Mouse (Mus musculus) hindbrain, embryonic 11.5 days (tissue): ENCODE measurements at regions not wholly inside any gene's neighbourhood (a gene's known extent, or its start where the extent isn't known, plus 50 kb on each side); places are given as distances from the start of the nearest gene placed in this dataset.

Source experiments
- ATAC-seq: fragments of 200-750 bp; cut with Nextera tagmentation; 2 replicates; pipeline ENCODE4 v1.8.0; 2017; ENCODE audit warnings: mild to moderate bottlenecking, moderate TSS enrichment, moderate library complexity; ENCODE audit not compliant: low FRiP score
- DNase-seq: peaks from one replicate; pipeline ENCODE4 v3.0.0-alpha.2; 2015; ENCODE audit warnings: low spot score
- H3K27ac ChIP-seq: fragments of 300-500 bp; sonication (generic); 2 replicates; pipeline ENCODE4 v1.5.1; 2014; ENCODE audit warnings: mild to moderate bottlenecking, low read depth, low read length
- H3K27me3 ChIP-seq: fragments of 300-500 bp; sonication (generic); 2 replicates; pipeline ENCODE4 v1.6.1; 2014; ENCODE audit warnings: mild to moderate bottlenecking, low read length, moderate library complexity, mixed read lengths; ENCODE audit not compliant: control insufficient read depth, insufficient read depth
- H3K36me3 ChIP-seq: fragments of 300-500 bp; sonication (generic); 2 replicates; pipeline ENCODE4 v1.6.1; 2014; ENCODE audit warnings: mild to moderate bottlenecking, low read length, moderate library complexity, mixed read lengths; ENCODE audit not compliant: control insufficient read depth, insufficient read depth
- H3K4me1 ChIP-seq: fragments of 300-500 bp; sonication (generic); replicated peaks from 2 replicates; pipeline ENCODE4 v1.6.1; 2014; ENCODE audit warnings: low read length, mixed read lengths; ENCODE audit not compliant: control insufficient read depth, insufficient read depth
- H3K4me2 ChIP-seq: fragments of 300-500 bp; sonication (generic); replicated peaks from 2 replicates; pipeline ENCODE4 v1.6.1; 2014; ENCODE audit warnings: mild to moderate bottlenecking, low read depth, low read length
- H3K4me3 ChIP-seq: fragments of 300-500 bp; sonication (generic); 2 replicates; pipeline ENCODE4 v1.5.1; 2014; ENCODE audit warnings: low read depth, low read length
- H3K9ac ChIP-seq: fragments of 300-500 bp; sonication (generic); 2 replicates; pipeline ENCODE4 v1.6.1; 2014; ENCODE audit warnings: low read depth, low read length
- H3K9me3 ChIP-seq: fragments of 300-500 bp; sonication (generic); 2 replicates; pipeline ENCODE4 v1.6.1; 2016; ENCODE audit warnings: low read length; ENCODE audit not compliant: control insufficient read depth
- WGBS: fragments of 180-500 bp; shearing (Covaris S2); extraction: QIAGEN DNeasy Blood & Tissue Kit; methylation state at CpG from one replicate; pipeline ENCODE4 v1.1.7; 2014; 5-methylcytosine and 5-hydroxymethylcytosine counted together

- no peaks in the 10 kb centered on the region for H3K27me3 ChIP-seq
- H3K27ac ChIP-seq = no peak overlapping the region
- no peaks in the 10 kb centered on the region for H3K4me1 ChIP-seq
- H3K9ac ChIP-seq = no peak overlapping the region
- H3K4me2 ChIP-seq = no peak overlapping the region
- no peaks in the 10 kb centered on the region for H3K36me3 ChIP-seq
- ATAC-seq = no peak
- H3K9me3 ChIP-seq = no peaks in the 10 kb centered on the region
- H3K4me3 ChIP-seq = no peak overlapping the region
- 87% methylated on average over 3 of the region's 3 CpGs for WGBS
- DNase-seq = no peak
These were observed 469.2 kb upstream of the Smim15 start for GRCm38 (mm10) chr13:107575025-107575424.

GRCm38 (mm10) chr13:107573499-107574355 is 470.5 kb upstream of the Smim15 start:
- DNase-seq (no peak), ATAC-seq (no peak)
- Histone ChIP-seq H3K9ac (no peak overlapping the region), H3K27me3 (no peaks in the 10 kb centered on the region), H3K9me3 (no peaks in the 10 kb centered on the region), H3K4me2 (no peak overlapping the region), H3K36me3 (no peaks in the 10 kb centered on the region), H3K27ac (no peak overlapping the region), H3K4me3 (no peak overlapping the region), H3K4me1 (no peaks in the 10 kb centered on the region)
- 84% methylated on average over 9 of the region's 9 CpGs for WGBS

- no peak overlapping the region for H3K4me2 ChIP-seq
- H3K27ac ChIP-seq = no peak overlapping the region
- 83% methylated on average over 10 of the region's 10 CpGs for WGBS
- no peaks in the 10 kb centered on the region for H3K9me3 ChIP-seq
- H3K9ac ChIP-seq = no peak overlapping the region
- H3K27me3 ChIP-seq = no peaks in the 10 kb centered on the region
- H3K4me3 ChIP-seq = no peak overlapping the region
- no peaks in the 10 kb centered on the region for H3K4me1 ChIP-seq
- H3K36me3 ChIP-seq = no peaks in the 10 kb centered on the region
- DNase-seq (no peak), ATAC-seq (no peak)
These were observed 472.7 kb upstream of the Smim15 start for GRCm38 (mm10) chr13:107571539-107571938.

DNA sequence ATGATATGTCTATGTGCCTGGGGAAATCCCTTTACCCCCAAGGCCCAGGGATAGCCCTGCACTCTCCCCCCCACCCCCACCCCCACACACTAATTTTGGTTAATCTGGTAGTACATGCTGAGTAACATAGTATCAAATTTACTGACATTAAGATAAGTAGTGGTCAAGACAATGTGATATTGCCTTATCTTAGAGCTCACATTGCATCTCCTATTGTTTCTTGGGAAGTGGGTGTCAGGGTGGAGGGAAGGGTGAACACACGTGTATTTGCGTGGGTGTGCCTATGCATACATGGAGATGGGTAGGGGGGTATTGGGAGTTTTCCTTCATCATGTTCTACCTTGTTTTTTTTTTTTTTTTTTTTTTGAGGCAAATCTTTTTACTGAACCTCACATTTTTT is 474.8 kb upstream of the Smim15 start:
- ATAC-seq = no peak
- no peaks in the 10 kb centered on the region for H3K36me3 ChIP-seq

GRCm38 (mm10) chr13:107568701-107569121 is 475.5 kb upstream of the Smim15 start:
- Histone ChIP-seq H3K4me1 (no peaks in the 10 kb centered on the region), H3K4me3 (no peak overlapping the region), H3K27ac (no peak overlapping the region), H3K9ac (no peak overlapping the region), H3K9me3 (no peaks in the 10 kb centered on the region), H3K36me3 (no peaks in the 10 kb centered on the region), H3K4me2 (no peak overlapping the region), H3K27me3 (no peaks in the 10 kb centered on the region)
- WGBS = 68% methylated on average over 7 of the region's 7 CpGs
- DNase-seq (no peak), ATAC-seq (no peak)

More for the DNA sequence above, 474.8 kb upstream of the Smim15 start:
- no peak for DNase-seq
- Histone ChIP-seq H3K4me3 (no peak overlapping the region), H3K27me3 (no peaks in the 10 kb centered on the region), H3K27ac (no peak overlapping the region), H3K9ac (no peak overlapping the region), H3K4me2 (no peak overlapping the region), H3K4me1 (no peaks in the 10 kb centered on the region), H3K9me3 (no peaks in the 10 kb centered on the region)
- 92% methylated on average over 2 of the region's 2 CpGs for WGBS

DNA sequence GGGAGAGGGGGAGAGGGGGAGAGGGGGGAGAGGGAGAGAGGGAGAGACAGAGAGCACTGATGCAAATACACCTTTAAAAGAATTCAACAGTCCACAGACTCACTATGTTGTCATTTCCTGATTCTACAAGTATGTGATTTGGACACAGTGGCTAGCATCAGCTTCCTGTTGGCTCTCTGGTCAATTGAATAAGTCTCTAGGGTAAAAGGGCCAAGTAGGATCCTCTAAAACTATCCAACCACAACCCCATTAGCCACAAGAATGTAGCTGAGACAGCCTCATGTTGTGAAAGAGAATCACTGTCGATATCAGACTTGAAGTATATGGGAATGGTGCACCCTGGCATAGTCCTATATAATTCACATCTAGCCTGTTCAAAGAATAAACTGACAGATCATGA is 481.8 kb upstream of the Smim15 start:
- ATAC-seq = no peak
- Histone ChIP-seq H3K4me2 (no peak overlapping the region), H3K27ac (no peak overlapping the region), H3K36me3 (no peaks in the 10 kb centered on the region), H3K27me3 (no peaks in the 10 kb centered on the region), H3K9me3 (no peaks in the 10 kb centered on the region), H3K4me1 (no peaks in the 10 kb centered on the region), H3K4me3 (no peak overlapping the region), H3K9ac (no peak overlapping the region)
- no peak for DNase-seq
- WGBS = 89% methylated on average over 1 of the region's 1 CpGs

GRCm38 (mm10) chr13:107561529-107561928 is 482.7 kb upstream of the Smim15 start:
- Histone ChIP-seq H3K4me3 (no peak overlapping the region), H3K27me3 (no peaks in the 10 kb centered on the region), H3K4me2 (no peak overlapping the region), H3K4me1 (no peaks in the 10 kb centered on the region), H3K9ac (no peak overlapping the region), H3K36me3 (no peaks in the 10 kb centered on the region), H3K27ac (no peak overlapping the region), H3K9me3 (no peaks in the 10 kb centered on the region)
- ATAC-seq (no peak), DNase-seq (no peak)
- WGBS = 88% methylated on average over 2 of the region's 2 CpGs

- DNase-seq = no peak
- no peaks in the 10 kb centered on the region for H3K4me1 ChIP-seq
- 80% methylated on average over 3 of the region's 3 CpGs for WGBS
- ATAC-seq = no peak
- H3K4me3 ChIP-seq = no peak overlapping the region
- no peak overlapping the region for H3K27ac ChIP-seq
- no peaks in the 10 kb centered on the region for H3K36me3 ChIP-seq
- H3K4me2 ChIP-seq = no peak overlapping the region
- 0 out of 2 replicates have a peak, but pooled peaks cover 3% of the 10 kb centered on the region for H3K27me3 ChIP-seq
- no peaks in the 10 kb centered on the region for H3K9me3 ChIP-seq
- H3K9ac ChIP-seq = no peak overlapping the region
These were observed 488.3 kb upstream of the Smim15 start for GRCm38 (mm10) chr13:107555958-107556357.

DNA sequence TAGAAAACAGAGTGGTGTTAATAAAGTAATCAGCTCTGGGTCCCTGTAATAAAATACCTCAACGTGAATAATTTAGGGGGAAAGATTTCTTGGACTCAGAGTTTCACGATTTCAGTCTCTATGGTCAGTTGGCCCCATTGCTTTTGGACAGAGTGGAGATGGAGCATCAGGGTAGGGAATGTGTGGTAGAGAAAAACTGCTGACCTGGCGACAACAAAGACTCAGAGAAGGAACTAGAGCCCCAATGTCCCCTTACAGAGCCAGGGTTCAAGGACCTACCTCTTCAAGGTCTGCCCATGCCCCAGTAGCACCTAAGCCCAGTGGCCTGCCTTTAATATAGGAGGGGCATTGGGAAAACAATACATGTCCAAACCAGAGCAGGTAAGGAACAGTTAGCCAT is 490.2 kb upstream of the Smim15 start:
- H3K27me3 ChIP-seq = 0 out of 2 replicates have a peak, but pooled peaks cover 3% of the 10 kb centered on the region
- ATAC-seq = no peak
- no peaks in the 10 kb centered on the region for H3K4me1 ChIP-seq
- no peak for DNase-seq
- WGBS = 85% methylated on average over 3 of the region's 3 CpGs
- no peaks in the 10 kb centered on the region for H3K9me3 ChIP-seq
- no peaks in the 10 kb centered on the region for H3K36me3 ChIP-seq
- H3K4me3 ChIP-seq = no peak overlapping the region
- H3K27ac ChIP-seq = no peak overlapping the region
- H3K9ac ChIP-seq = no peak overlapping the region
- H3K4me2 ChIP-seq = no peak overlapping the region
